Mouse (Mus musculus) olfactory bulb, adult 2 months (tissue): ENCODE data around the gene Myrf. TPM values are rescaled to one million over a fixed set of nuclear protein-coding genes. Genes with fewer than 3 reads are reported as not detected.

Source experiments
- H3K27ac ChIP-seq: fragments of 200-500 bp; 2 replicates; pipeline ENCODE4 v1.5.1; 2012; ENCODE audit warnings: low read depth, low read length; ENCODE audit not compliant: insufficient read depth
- H3K4me1 ChIP-seq: fragments of 200-500 bp; 2 replicates; pipeline ENCODE4 v1.6.1; 2012; ENCODE audit warnings: low read length; ENCODE audit not compliant: control insufficient read depth, insufficient read depth
- H3K4me3 ChIP-seq: fragments of 200-500 bp; 2 replicates; pipeline ENCODE4 v1.5.1; 2012; ENCODE audit warnings: mild to moderate bottlenecking, low read depth, low read length, moderate library complexity; ENCODE audit not compliant: insufficient read depth
- CTCF ChIP-seq: fragments of 200-500 bp; IDR thresholded peaks from 2 replicates; pipeline ENCODE4 v1.5.1; 2012; ENCODE audit warnings: low read depth, mild to moderate bottlenecking, low read length, moderate library complexity; ENCODE audit not compliant: insufficient read depth
- POLR2A ChIP-seq: fragments of 200-500 bp; IDR thresholded peaks from 2 replicates; pipeline ENCODE4 v1.6.1; 2012; ENCODE audit warnings: mild to moderate bottlenecking, low read depth, low read length, moderate library complexity; ENCODE audit not compliant: insufficient read depth
- WGBS: fragments of 180-500 bp; shearing (Covaris S2); methylation state at CpG from one replicate; pipeline ENCODE4 v1.1.7; 2018; 5-methylcytosine and 5-hydroxymethylcytosine counted together
- polyA plus RNA-seq: library from polyadenylated mRNA; stranded (reverse); fragments of >200 nt; gene quantifications from 2 replicates; pipeline ENCODE4 v1.2.4, GENCODE M21; 2012; ENCODE audit warnings: low replicate concordance; ENCODE audit not compliant: missing spikeins, insufficient read depth, insufficient read length

The Myrf gene
- polyA plus RNA-seq, 1 experiment, result not detected

DNA sequence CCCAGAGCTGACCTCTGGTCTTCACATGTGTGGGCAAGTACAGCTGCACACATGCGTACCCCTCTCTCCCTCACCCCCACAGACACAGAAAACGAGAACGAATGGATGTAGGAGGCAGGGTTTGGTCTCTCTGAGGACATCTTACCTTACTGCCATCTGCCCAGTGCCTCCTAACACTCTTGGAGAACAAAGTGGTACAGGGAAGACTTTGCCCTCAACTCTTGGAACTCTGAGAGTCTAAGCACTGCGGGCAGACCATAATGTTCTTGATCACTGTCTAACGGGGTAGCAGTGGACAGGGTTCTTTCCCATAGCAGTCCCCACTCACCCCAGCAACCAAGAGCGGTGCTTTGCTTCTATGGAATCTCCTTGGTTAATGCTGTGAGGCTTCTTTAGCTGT, 51.5 kb downstream of the Myrf start:
- TF ChIP-seq CTCF (no peak), POLR2A (no peak)

DNA sequence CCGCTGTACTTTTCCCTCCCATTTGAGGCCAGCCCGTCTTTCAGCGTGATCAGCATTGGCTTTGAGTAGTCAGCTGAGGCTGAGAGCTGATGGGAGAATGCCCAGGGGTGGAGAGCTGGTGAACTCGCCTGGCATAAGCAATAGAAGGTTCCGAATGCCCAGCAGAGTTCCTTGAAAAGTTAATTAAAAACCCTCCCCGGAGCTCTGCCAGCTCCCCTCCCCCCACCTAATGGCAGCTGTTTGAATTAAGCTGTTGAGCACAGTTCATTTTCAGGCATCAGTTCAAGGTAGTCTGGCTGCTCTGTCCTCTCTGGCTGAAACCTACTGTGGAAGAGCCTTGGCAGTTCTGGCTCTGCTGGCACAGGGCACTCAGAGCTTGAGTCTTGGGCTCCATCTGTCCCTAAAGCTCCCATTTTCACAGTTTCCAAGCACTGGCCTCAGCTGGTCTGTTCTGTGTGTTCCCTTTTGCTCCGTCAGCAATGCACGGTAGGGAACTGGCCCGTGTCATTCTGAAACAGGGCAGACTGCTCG, 52.2 kb downstream of the Myrf start:
- WGBS, result 27% methylated on average over 10 of the region's 10 CpGs
- H3K27ac ChIP-seq, result peak overlapping the region; percentile 69

More for the DNA sequence above, 51.5 kb downstream of the Myrf start:
- H3K4me1 ChIP-seq, result peaks cover 14% of the 10 kb centered on the region
- H3K27ac ChIP-seq, result no peak overlapping the region
- 77% methylated on average over 6 of the region's 6 CpGs for WGBS
- H3K4me3 ChIP-seq, result no peak overlapping the region

DNA sequence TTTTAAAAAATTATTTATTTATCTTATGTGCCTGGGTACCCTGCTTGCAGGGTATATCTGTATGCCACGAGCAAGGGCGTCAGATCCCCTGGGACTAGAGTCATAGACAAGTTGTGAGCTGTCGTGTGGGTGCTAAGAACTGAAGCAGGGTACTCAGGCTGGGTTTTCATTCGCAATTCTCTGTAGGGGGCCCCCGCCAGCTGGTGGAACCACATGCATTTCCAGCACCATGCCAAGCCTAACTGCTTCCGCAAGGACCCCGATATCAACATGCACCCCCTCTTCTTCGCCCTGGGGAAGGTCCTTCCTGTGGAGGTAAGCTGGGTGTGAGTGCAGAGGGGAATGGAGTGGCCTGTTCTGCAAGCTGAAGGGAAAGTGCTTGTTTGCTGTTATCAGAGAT, 54.0 kb downstream of the Myrf start:
- H3K27ac ChIP-seq, result no peak overlapping the region
- H3K4me1 ChIP-seq, result peaks cover 15% of the 10 kb centered on the region
- no peak overlapping the region for H3K4me3 ChIP-seq
- 79% methylated on average over 8 of the region's 8 CpGs for WGBS
- TF ChIP-seq CTCF, result no peak
- no peak for TF ChIP-seq POLR2A

More for the DNA sequence above, 52.2 kb downstream of the Myrf start:
- Histone ChIP-seq H3K4me3 (no peak overlapping the region), H3K4me1 (peaks cover 15% of the 10 kb centered on the region)
- TF ChIP-seq POLR2A, result no peak
- TF ChIP-seq CTCF, result no peak

DNA sequence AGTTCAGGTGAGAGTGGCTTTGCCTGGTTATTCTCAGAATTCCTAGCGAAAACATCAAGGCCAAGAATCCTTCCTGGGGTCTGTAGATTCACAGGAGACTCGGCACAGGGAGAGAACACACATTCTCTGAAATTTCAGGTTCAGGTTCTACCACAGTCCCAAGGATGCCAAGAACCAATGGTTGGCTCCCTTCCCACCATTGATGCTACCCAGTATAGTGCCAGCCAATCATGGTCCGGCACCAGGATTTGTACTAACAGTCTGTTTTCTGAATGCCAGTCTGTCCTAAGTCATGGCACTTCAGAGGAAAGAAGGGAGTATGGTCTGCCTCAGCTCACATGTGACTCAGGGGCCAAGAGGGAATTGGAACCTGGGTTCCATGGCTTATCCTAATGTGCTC, 54.7 kb downstream of the Myrf start:
- 65% methylated on average over 3 of the region's 3 CpGs for WGBS
- Histone ChIP-seq H3K27ac (no peak overlapping the region), H3K4me3 (no peak overlapping the region), H3K4me1 (peaks cover 15% of the 10 kb centered on the region)
- TF ChIP-seq CTCF, result no peak
- no peak for TF ChIP-seq POLR2A

DNA sequence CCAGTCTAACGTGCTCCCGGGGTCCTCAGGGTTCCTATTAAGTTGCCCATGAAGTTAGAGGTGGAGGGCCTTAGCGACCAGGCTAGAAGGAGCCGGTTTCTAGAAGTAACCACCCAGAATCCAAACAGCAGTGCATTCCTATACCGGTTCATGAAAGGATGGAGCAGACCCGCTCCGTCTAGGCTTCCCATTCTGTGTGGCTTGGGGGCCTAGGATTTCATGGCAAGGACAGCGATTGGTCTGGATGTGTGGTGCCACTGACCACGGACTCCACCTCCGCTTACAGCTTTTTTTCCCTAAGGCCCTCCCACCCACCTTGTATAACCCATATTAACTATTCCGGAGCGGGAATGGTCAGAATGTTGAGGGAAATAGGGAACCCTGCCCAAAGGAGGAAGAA, 56.5 kb downstream of the Myrf start:
- Histone ChIP-seq H3K27ac (peak overlapping the region; percentile 90), H3K4me1 (peaks cover 15% of the 10 kb centered on the region), H3K4me3 (peak overlapping the region; percentile 84)
- WGBS, result 3% methylated on average over 12 of the region's 12 CpGs
- no peak for TF ChIP-seq CTCF
- no peak for TF ChIP-seq POLR2A

DNA sequence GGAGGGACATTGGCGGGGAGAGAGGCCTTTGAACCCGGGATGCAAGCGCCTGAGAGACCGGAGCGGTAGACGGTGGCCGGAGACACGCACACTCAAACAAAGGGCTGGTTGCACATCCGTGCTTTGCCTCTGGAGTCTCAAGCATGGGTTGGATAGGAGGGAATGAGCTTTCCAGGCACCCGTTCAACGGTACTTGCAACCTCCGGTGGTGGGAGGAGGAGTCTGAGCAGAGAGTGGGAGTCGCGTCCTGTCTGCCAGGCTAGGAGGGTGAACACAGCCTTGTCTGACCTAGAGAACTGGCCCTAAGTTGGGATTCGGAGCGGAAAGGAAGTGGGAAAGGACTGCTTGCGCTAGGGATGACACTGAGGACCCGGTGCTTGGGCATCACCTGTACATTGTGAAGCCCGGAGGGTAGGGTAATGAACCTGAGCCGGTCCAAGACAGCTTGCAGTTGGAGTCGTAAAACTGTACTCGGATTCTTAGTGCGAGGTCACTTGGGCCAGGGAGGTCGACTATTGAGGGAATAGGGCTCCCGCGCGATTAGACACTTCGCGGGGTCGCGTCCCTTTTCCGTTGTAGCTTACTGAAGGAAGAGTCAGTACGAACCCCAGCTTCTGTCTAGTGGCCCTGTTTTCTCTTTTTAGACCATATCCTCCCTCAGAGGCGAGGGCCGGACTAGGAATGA, 57.1 kb downstream of the Myrf start:
- Histone ChIP-seq H3K4me1 (peaks cover 15% of the 10 kb centered on the region), H3K27ac (peak overlapping the region; percentile 90), H3K4me3 (peak overlapping the region; percentile 84)
- TF ChIP-seq CTCF, result no peak
- peak; percentile 41 for TF ChIP-seq POLR2A
- WGBS, result under 1% methylated on average over 35 of the region's 35 CpGs

DNA sequence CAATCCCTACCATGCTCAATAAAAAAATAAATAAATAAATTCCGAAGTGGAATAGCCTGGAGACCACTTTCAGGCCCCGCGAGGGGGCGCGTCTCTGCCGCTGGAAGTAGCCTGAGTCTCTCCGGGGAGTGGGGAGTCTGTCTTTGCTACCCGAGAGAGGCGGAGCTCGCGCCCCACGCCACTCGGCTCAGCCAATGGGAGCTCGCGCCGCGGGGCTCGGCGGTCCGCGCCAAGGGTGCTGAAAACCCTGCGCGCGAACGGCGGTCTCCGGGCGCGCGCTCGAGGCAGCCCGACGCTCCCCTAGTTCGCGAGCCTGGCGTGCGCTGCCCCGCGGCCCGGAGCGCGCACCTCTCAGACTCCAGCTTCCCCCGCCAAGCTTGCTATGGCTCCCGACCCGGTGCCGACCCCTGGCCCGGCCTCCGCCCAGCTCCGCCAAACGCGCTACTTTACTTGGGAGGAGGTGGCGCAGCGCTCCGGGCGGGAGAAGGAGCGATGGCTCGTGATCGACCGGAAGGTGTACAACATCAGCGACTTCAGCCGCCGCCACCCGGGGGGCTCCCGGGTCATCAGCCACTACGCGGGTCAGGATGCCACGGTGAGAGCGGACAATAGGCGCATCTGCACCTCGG, 57.8 kb downstream of the Myrf start, which contains the start of gene Fads1:
Fads1 (plus strand) TSS at position 219 of the 629 bp plus-strand sequence.
- under 1% methylated on average over 70 of the region's 70 CpGs for WGBS

DNA sequence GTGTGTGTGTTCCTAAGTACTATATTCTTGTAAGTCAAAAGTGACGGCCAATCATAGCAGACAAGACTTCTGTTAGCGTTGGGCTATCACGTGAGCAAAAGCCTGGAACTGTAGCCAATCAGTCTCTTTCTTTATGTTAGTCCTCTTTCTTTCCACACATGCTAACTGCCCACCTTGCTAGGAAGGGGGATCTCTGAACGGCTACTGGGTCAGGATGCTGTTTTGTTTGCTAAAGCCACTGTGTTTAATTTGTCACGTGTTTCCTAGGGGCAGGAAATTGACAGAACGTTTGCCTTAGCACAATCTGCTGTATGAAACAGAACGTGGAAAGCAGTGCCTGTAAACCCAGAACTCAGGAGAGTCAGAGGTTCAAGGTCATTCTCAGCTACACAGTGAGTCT, 58.4 kb downstream of the Myrf start:
- TF ChIP-seq CTCF, result no peak
- no peak for TF ChIP-seq POLR2A
- H3K4me1 ChIP-seq, result peaks cover 10% of the 10 kb centered on the region
- peak overlapping the region; percentile 84 for H3K4me3 ChIP-seq
- WGBS, result 20% methylated on average over 7 of the region's 7 CpGs
- H3K27ac ChIP-seq, result peak overlapping the region; percentile 82

More for the DNA sequence above, 57.8 kb downstream of the Myrf start, which contains the start of gene Fads1:
- peak within 1 kb of the TSS; percentile 84 for H3K4me3 ChIP-seq
- TF ChIP-seq CTCF (peak; percentile 45; the same call in 1 of the 2 replicates), POLR2A (peak; percentile 78)
- H3K27ac ChIP-seq, result peak within 1 kb of the TSS; percentile 90
- H3K4me1 ChIP-seq, result peaks cover 10% of the 10 kb centered on the region

DNA sequence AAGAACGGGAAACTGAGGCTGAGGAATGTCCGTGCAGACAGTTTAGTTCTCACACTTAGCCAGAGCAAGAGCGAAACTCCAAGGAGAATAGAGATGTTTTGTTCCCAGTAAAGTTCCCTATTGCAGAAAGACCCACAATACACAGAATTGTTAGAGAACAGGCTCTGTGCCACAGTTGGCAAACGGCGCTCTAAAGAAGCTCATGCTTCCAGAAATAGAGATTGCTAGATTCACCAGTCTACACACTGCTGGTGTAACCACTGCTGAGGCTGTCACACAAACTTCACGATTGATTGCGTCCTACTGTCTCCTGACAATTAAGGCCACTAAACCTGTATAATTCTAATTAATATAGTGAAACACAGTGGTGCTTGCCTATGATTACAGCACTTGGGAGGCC, 59.3 kb downstream of the Myrf start:
- TF ChIP-seq POLR2A, result no peak
- no peak for TF ChIP-seq CTCF
- WGBS, result 27% methylated on average over 7 of the region's 7 CpGs
- no peak overlapping the region for H3K4me3 ChIP-seq
- no peak overlapping the region for H3K27ac ChIP-seq
- peaks cover 10% of the 10 kb centered on the region for H3K4me1 ChIP-seq
